In genomic region chr3:85952696-85953283, GRCm38 (mm10) we compare ENCODE assay signal across 25 mouse cellular contexts. TPM values are rescaled to one million over a fixed set of nuclear protein-coding genes. Genes with fewer than 3 reads are reported as not detected.
DNase-seq lines count a peak whose midpoint lies in the region; ATAC-seq lines count a peak whose summit lies in the region.
"Had no signal": no experiment of that assay in that cellular context is flagged by ENCODE, and none has a peak within 500 bp of the region (broad histone marks: within the 10 kb centered on the region; RNA-seq: fewer than 3 reads in every experiment).

No protein-coding gene starts in this region.

- no peak for ATAC-seq in CD4-positive, CD25-positive, alpha-beta regulatory T cell, adult 4 months
- ATAC-seq: forebrain, embryonic 16.5 days; hindbrain, postnatal 0 days; Patski had no signal

- DNase-seq in heart, adult 11 months, result peak; percentile 53
- no peak for DNase-seq in heart, postnatal 14 days
- peak; percentile 4 for DNase-seq in 416B (ENCODE audit: low read depth)
- peak; percentile 39 for DNase-seq in ZHBTc4 (ENCODE audit: low read depth, low spot score)
- DNase-seq in urinary bladder, adult 18-20 months (ENCODE audit: low spot score in 2 of 2), result no peak
- DNase-seq in cerebellum, adult 9-11 months, result no peak
- DNase-seq: adrenal gland, adult 8-10 months; adrenal gland, postnatal 36 days; cerebellum, adult 8-10 months; cerebellum, postnatal 36 days; gastrocnemius, postnatal 10 days; kidney, adult 18-20 months had no signal

- intact Hi-C loops in heart, postnatal 14 days (cut with DNase I), result no loop called here

RNA-seq across cellular contexts. Expression of gene Sh3d19, which starts 18.1 kb away (rescaled TPM):
- total RNA-seq in heart, postnatal 14 days (2021), result 10 to 100 TPM; 20.8 to 28.1 TPM
- 1 to 10 TPM; 1.0 to 2.0 TPM for polyA plus RNA-seq in CD4-positive, CD25-positive, alpha-beta regulatory T cell, adult 4 months (2017; shearing (Covaris generic))

RNA-seq across cellular contexts. Expression of gene Prss48, which starts 49.5 kb away (rescaled TPM):
- total RNA-seq in heart, postnatal 14 days (2021), result not detected
- polyA plus RNA-seq in CD4-positive, CD25-positive, alpha-beta regulatory T cell, adult 4 months (2017; shearing (Covaris generic)), result not detected
- total RNA-seq: adrenal gland, adult 8-10 months; adrenal gland, postnatal 36 days; gastrocnemius, postnatal 10 days; gastrocnemius, postnatal 4 days; heart, adult 8-10 months; hematopoietic stem cell, adult 5-6 weeks; hindbrain, postnatal 0 days had no signal
- polyA plus RNA-seq: embryonic facial prominence, embryonic 11.5 days; forebrain, embryonic 12.5 days; forebrain, embryonic 16.5 days; frontal cortex, adult 2 months; heart, embryonic 13.5 days; heart, postnatal 0 days; hindbrain, embryonic 13.5 days; hindbrain, postnatal 0 days; Patski had no signal

Comparison
In these comparisons a context has a peak if more than half of its experiments do, and no peak if none do; other contexts are left out.
1. DNase-seq: peak in heart, adult 11 months (single experiment), 416B (single experiment) and ZHBTc4 (single experiment); none in heart, postnatal 14 days (0 of 2), urinary bladder, adult 18-20 months (0 of 2) and cerebellum, adult 9-11 months (single experiment).